Mouse (Mus musculus): ENCODE data around the gene Itpr2.

DNA sequence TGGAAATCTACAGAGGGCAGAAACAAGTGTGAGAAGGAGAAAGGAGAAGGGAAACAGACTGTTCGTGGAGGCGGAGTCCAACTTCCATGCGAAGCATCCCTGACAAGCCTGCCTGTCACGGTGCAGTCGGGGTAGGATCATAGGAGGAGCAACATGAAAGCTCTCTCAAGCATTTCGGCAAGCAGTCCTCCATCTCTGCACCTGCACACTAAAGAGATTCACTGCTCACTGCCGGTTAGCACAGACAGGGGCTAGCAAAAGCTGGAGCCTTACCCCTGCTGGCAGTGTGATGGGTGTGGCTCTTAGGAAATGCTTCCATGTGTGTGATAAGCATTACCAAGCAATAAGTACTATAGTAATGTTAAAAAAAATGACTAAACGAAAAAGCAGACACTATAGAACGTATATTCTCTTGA lies 271.6 kb downstream of the Itpr2 start:
- no peak for TF ChIP-seq CTCF (IDR thresholded peaks at IDR 0.05; ENCODE audit: extremely low read depth, insufficient read length, insufficient replicate concordance, low read depth, low read length)
- TF ChIP-seq POLR2A (IDR thresholded peaks at IDR 0.05; ENCODE audit: low read depth, low read length) = no peak
